ENCODE assay signal across 7 mouse cellular contexts in the genomic region with DNA sequence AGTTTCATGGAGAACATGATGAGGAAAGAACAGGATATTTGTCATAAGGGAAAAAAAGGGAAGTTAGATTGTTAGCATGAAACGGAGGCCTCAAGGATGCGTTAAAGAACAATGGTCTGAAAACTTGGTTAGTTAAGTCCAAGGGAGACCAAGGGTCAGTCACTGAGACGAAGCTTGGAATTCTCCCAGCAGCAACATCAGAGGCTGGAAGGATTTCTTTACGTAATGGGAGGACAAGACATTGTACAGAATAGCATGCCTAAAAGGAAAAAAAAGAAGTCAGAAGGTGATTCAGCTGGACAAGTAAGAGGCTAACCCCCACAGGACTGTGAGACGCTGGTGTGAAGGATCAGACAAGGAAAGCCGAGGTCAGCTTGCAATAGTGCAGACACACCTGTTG. TPM values are rescaled to one million over a fixed set of nuclear protein-coding genes. Genes with fewer than 3 reads are reported as not detected.
DNase-seq lines count a peak whose midpoint lies in the region; ATAC-seq and TF ChIP-seq lines count a peak whose summit lies in the region.

No protein-coding gene starts in this region.

- H3K36me3 ChIP-seq in hindbrain, embryonic 16.5 days (ENCODE audit: control insufficient read depth, insufficient read depth, low read length) = no peaks in the 10 kb centered on the region
- H3K36me3 ChIP-seq in midbrain, embryonic 12.5 days = peaks cover 20% of the 10 kb centered on the region

- no peaks in the 10 kb centered on the region for H3K9me3 ChIP-seq in hindbrain, embryonic 16.5 days (ENCODE audit: control insufficient read depth, low read length)
- H3K9me3 ChIP-seq in midbrain, embryonic 12.5 days = no peaks in the 10 kb centered on the region

- H3K4me3 ChIP-seq in bone marrow macrophage, adult 2 months (ENCODE audit: insufficient read depth, low read length) = peak overlapping the region; percentile 92
- no peak overlapping the region for H3K4me3 ChIP-seq in hindbrain, embryonic 16.5 days (ENCODE audit: low read length)
- H3K4me3 ChIP-seq in midbrain, embryonic 12.5 days = peak overlapping the region; percentile 95; the same call in 1 of the 2 replicates

- H3K27ac ChIP-seq in bone marrow macrophage, adult 2 months (ENCODE audit: insufficient read depth, low read depth, low read length) = peak overlapping the region; percentile 98
- no peak overlapping the region for H3K27ac ChIP-seq in hindbrain, embryonic 16.5 days (ENCODE audit: low read depth, low read length)
- no peak overlapping the region for H3K27ac ChIP-seq in midbrain, embryonic 12.5 days (replicated peaks)

- WGBS in hindbrain, embryonic 16.5 days = 89% methylated on average over 6 of the region's 6 CpGs
- 91% methylated on average over 6 of the region's 6 CpGs for WGBS in midbrain, embryonic 12.5 days

- H3K4me1 ChIP-seq in bone marrow macrophage, adult 2 months (ENCODE audit: control insufficient read depth, insufficient read depth, low read length) = peaks cover 29% of the 10 kb centered on the region
- H3K4me1 ChIP-seq in hindbrain, embryonic 16.5 days (ENCODE audit: control insufficient read depth, insufficient read depth, low read depth, low read length) = peaks cover 37% of the 10 kb centered on the region
- H3K4me1 ChIP-seq in midbrain, embryonic 12.5 days = peaks cover 34% of the 10 kb centered on the region

- ATAC-seq in hindbrain, embryonic 16.5 days = no peak
- no peak for ATAC-seq in midbrain, embryonic 12.5 days (ENCODE audit: low FRiP score, low read depth)

- TF ChIP-seq CTCF in bone marrow macrophage, adult 2 months (IDR thresholded peaks at IDR 0.05; ENCODE audit: low read depth, low read length) = no peak

- DNase-seq in kidney, adult 11 months = peak; percentile 52
- no peak for DNase-seq in kidney, postnatal 4 days
- DNase-seq in frontal cortex, postnatal 10 days (ENCODE audit: low spot score in 2 of 2) = no peak
- DNase-seq in embryo, embryonic 10 days (ENCODE audit: low spot score) = no peak

- TF ChIP-seq POLR2A in bone marrow macrophage, adult 2 months (IDR thresholded peaks at IDR 0.05; ENCODE audit: borderline replicate concordance, low read depth, low read length) = no peak

- H3K4me2 ChIP-seq in hindbrain, embryonic 16.5 days (ENCODE audit: low read length) = peak overlapping the region; percentile 81; the same call in 1 of the 2 replicates
- H3K4me2 ChIP-seq in midbrain, embryonic 12.5 days (replicated peaks) = no peak overlapping the region

- H3K9ac ChIP-seq in hindbrain, embryonic 16.5 days (ENCODE audit: low read depth, low read length) = 0 out of 2 replicates have a peak overlapping the region, but pooled peaks have one; percentile 9
- H3K9ac ChIP-seq in midbrain, embryonic 12.5 days (replicated peaks) = no peak overlapping the region

- no peaks in the 10 kb centered on the region for H3K27me3 ChIP-seq in hindbrain, embryonic 16.5 days (replicated peaks; ENCODE audit: control insufficient read depth, insufficient read depth, low read length)
- H3K27me3 ChIP-seq in midbrain, embryonic 12.5 days = no peaks in the 10 kb centered on the region

RNA-seq across cellular contexts. Expression of gene Atp6v0c, which starts 2.4 kb away (rescaled TPM):
- 1,159 and 1,346 TPM in 2 replicates for polyA plus RNA-seq in bone marrow macrophage, adult 2 months (2012; ENCODE audit: insufficient read depth, insufficient read length, missing spikeins)
- polyA plus RNA-seq in hindbrain, embryonic 16.5 days (2015; fragmentation: Nextera tagmentation; extraction: Ambion mirVana) = 1,653 and 1,817 TPM in 2 replicates
- polyA plus RNA-seq in midbrain, embryonic 12.5 days (2016; fragmentation: Nextera tagmentation; extraction: Ambion mirVana) = 512 and 518 TPM in 2 replicates

RNA-seq across cellular contexts. Expression of gene Amdhd2, which starts 3.6 kb away (rescaled TPM):
- 89.6 and 118 TPM in 2 replicates for polyA plus RNA-seq in bone marrow macrophage, adult 2 months (2012; ENCODE audit: insufficient read depth, insufficient read length, missing spikeins)
- polyA plus RNA-seq in hindbrain, embryonic 16.5 days (2015; fragmentation: Nextera tagmentation; extraction: Ambion mirVana) = 35.2 and 41.0 TPM in 2 replicates
- polyA plus RNA-seq in midbrain, embryonic 12.5 days (2016; fragmentation: Nextera tagmentation; extraction: Ambion mirVana) = 31.5 and 32.9 TPM in 2 replicates

RNA-seq across cellular contexts. Expression of gene Pdpk1, which starts 16.4 kb away (rescaled TPM):
- polyA plus RNA-seq in bone marrow macrophage, adult 2 months (2012; ENCODE audit: insufficient read depth, insufficient read length, missing spikeins) = 32.9 and 39.6 TPM in 2 replicates
- 63.5 and 65.1 TPM in 2 replicates for polyA plus RNA-seq in hindbrain, embryonic 16.5 days (2015; fragmentation: Nextera tagmentation; extraction: Ambion mirVana)
- polyA plus RNA-seq in midbrain, embryonic 12.5 days (2016; fragmentation: Nextera tagmentation; extraction: Ambion mirVana) = 53.5 and 56.2 TPM in 2 replicates

RNA-seq across cellular contexts. Expression of gene Tbc1d24, which starts 38.2 kb away (rescaled TPM):
- 23.0 and 24.0 TPM in 2 replicates for polyA plus RNA-seq in bone marrow macrophage, adult 2 months (2012; ENCODE audit: insufficient read depth, insufficient read length, missing spikeins)
- polyA plus RNA-seq in hindbrain, embryonic 16.5 days (2015; fragmentation: Nextera tagmentation; extraction: Ambion mirVana) = 26.6 and 29.5 TPM in 2 replicates
- 14.2 and 14.8 TPM in 2 replicates for polyA plus RNA-seq in midbrain, embryonic 12.5 days (2016; fragmentation: Nextera tagmentation; extraction: Ambion mirVana)

RNA-seq across cellular contexts. Expression of gene Ntn3, which starts 42.2 kb away (rescaled TPM):
- 0.47 TPM in 1 of 2 replicates, not detected in the other for polyA plus RNA-seq in bone marrow macrophage, adult 2 months (2012; ENCODE audit: insufficient read depth, insufficient read length, missing spikeins)
- 4.5 and 4.6 TPM in 2 replicates for polyA plus RNA-seq in hindbrain, embryonic 16.5 days (2015; fragmentation: Nextera tagmentation; extraction: Ambion mirVana)
- 6.9 and 7.0 TPM in 2 replicates for polyA plus RNA-seq in midbrain, embryonic 12.5 days (2016; fragmentation: Nextera tagmentation; extraction: Ambion mirVana)
